Mouse (Mus musculus): ENCODE measurements around the gene Xpnpep1.

DNA sequence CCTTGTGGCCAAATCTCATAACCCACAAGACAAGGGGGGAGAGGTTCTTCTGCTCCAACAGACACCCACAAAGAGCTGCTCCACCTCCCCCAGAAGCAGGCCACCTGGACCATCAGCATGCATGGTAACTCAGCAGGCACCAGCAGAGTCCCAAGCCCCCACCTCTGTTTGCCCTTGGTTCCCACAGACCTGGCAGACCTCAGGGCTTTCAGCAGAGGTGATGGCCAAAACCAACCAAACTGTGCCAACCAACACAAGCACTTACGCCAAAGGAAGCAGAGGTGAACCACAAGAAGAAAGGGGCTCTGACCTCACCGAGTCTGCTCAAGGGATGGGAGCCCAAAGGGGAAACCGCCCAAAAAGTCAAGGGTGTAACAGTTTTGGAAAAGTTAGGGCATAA is 26.3 kb downstream of the Xpnpep1 start:
- no peak for TF ChIP-seq POLR2A (IDR thresholded peaks at IDR 0.05; ENCODE audit: borderline replicate concordance, control insufficient read depth, low read depth, low read length)
- no peak for TF ChIP-seq CTCF (IDR thresholded peaks at IDR 0.05; ENCODE audit: control insufficient read depth, insufficient read depth, low read length)

Measured in bone marrow, adult 2 months (tissue).